Mouse (Mus musculus) cerebellum, postnatal 4 days (tissue): ENCODE measurements around the gene Vmn1r225.
"Not testable (repeated sequence)": the region's sequence is repeated elsewhere in the genome, so short reads cannot be mapped to it uniquely, and the experiment has no call there.

Experiments used
- DNase-seq, 2 experiments: peaks; one replicate each; pipeline ENCODE4 v3.0.0; 2022; ENCODE audit warnings: low spot score in 2 of 2, mixed read lengths in 1 of 2

Gene Vmn1r225

DNA sequence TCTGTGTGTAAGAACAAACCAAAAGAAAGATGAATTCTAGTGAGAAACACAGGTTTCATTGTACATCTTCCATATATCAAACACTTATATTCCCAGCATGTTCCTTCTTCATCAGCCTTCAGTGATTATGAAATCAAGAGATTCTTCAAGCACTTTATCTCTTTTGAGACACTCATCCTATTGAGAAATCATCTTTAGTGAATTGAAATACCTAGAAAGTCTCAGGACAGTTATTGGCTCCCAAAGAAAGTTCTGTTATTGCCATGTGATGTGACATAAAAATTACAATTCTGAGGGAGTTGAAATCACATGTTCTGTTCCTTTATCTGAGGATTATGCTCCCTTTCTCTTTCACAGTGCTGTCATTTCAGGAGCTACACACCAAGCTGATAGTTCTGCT is at the start of gene Vmn1r225:
Gene Vmn1r225, plus strand, starts transcription at position 301 of the 400 bp plus-strand sequence.
- DNase-seq, result no peak

- DNase-seq, result no peak
These were observed 24.6 kb upstream of the Vmn1r225 start for GRCm38 (mm10) chr17:20473311-20473710.

DNA sequence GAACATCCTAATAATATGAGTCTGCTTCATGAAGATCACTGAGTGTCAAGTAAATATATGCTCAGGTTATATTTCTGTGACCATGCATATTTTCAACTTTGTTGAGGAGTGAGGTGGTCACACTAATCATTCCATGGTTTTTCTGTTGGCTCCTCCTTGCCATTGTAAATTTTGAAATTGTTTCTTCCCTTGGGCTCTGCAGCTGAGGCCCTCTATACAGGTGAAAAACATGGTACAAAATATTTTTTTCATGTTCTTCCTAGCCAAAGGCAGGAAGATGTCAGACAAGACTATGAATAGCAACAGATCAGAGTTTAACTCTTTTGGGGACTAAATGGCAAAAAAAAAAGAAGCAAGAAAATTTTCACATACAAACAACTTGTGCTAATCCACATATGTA is 16.7 kb upstream of the Vmn1r225 start, which contains the start of gene Vmn2r108:
Gene Vmn2r108, minus strand, starts transcription at position 101 of the 400 bp plus-strand sequence.
- no peak for DNase-seq

DNA sequence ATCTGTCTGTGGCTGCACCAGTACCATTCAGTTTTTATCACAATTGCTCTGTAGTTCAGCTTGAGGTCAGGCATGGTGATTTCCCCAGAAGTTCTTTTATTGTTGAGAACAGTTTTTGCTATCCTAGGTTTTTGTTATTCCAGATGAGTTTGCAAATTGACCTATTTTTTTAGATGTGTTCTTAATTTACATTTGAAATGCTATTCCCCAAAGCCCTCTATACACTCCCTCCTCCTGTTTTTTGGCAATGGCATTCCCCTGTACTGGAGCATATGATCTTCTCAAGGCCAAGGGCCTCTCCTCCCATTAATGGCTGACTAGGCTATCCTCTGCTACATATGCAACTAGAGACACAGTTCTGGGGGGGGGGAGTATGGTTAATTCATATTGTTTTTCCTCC is 10.3 kb downstream of the Vmn1r225 start:
- not testable (repeated sequence) for DNase-seq
